In genomic region chr16:96488038-96488437, GRCm38 (mm10) we compare ENCODE assay signal across 25 mouse cellular contexts. TPM values are rescaled to one million over a fixed set of nuclear protein-coding genes. Genes with fewer than 3 reads are reported as not detected.
DNase-seq lines count a peak whose midpoint lies in the region; ATAC-seq and TF ChIP-seq lines count a peak whose summit lies in the region.
"Had no signal": no experiment of that assay in that cellular context is flagged by ENCODE, and none has a peak within 500 bp of the region (broad histone marks: within the 10 kb centered on the region; RNA-seq: fewer than 3 reads in every experiment).

No protein-coding gene starts in this region.

- H3K9ac ChIP-seq in kidney, embryonic 15.5 days, result no peak overlapping the region
- H3K9ac ChIP-seq in kidney, postnatal 0 days (ENCODE audit: low read depth, low read length), result no peak overlapping the region
- H3K9ac ChIP-seq in kidney, embryonic 14.5 days (ENCODE audit: low read depth, low read length), result no peak overlapping the region
- H3K9ac ChIP-seq in midbrain, embryonic 15.5 days, result no peak overlapping the region
- no peak overlapping the region for H3K9ac ChIP-seq in midbrain, embryonic 11.5 days (ENCODE audit: low read length)
- H3K9ac ChIP-seq in neural tube, embryonic 15.5 days (replicated peaks), result no peak overlapping the region
- H3K9ac ChIP-seq: embryonic facial prominence, embryonic 12.5 days; embryonic facial prominence, embryonic 15.5 days; forebrain, embryonic 12.5 days had no signal

- no peaks in the 10 kb centered on the region for H3K9me3 ChIP-seq in kidney, embryonic 15.5 days (replicated peaks)
- no peaks in the 10 kb centered on the region for H3K9me3 ChIP-seq in kidney, postnatal 0 days (replicated peaks; ENCODE audit: low read length)
- H3K9me3 ChIP-seq in kidney, embryonic 14.5 days (ENCODE audit: control insufficient read depth, low read length), result no peaks in the 10 kb centered on the region
- H3K9me3 ChIP-seq in midbrain, embryonic 15.5 days, result no peaks in the 10 kb centered on the region
- no peaks in the 10 kb centered on the region for H3K9me3 ChIP-seq in midbrain, embryonic 11.5 days (ENCODE audit: control insufficient read depth, low read length)
- H3K9me3 ChIP-seq in neural tube, embryonic 15.5 days (replicated peaks), result no peaks in the 10 kb centered on the region
- H3K9me3 ChIP-seq: embryonic facial prominence, embryonic 12.5 days; embryonic facial prominence, embryonic 15.5 days; forebrain, embryonic 10.5 days; forebrain, embryonic 12.5 days had no signal

- H3K27me3 ChIP-seq in kidney, embryonic 15.5 days, result no peaks in the 10 kb centered on the region
- no peaks in the 10 kb centered on the region for H3K27me3 ChIP-seq in kidney, postnatal 0 days (ENCODE audit: insufficient read depth, low read length)
- no peaks in the 10 kb centered on the region for H3K27me3 ChIP-seq in kidney, embryonic 14.5 days (ENCODE audit: control insufficient read depth, insufficient read depth, low read length)
- H3K27me3 ChIP-seq in midbrain, embryonic 15.5 days (replicated peaks), result no peaks in the 10 kb centered on the region
- H3K27me3 ChIP-seq in midbrain, embryonic 11.5 days (ENCODE audit: control insufficient read depth, insufficient read depth, low read length), result no peaks in the 10 kb centered on the region
- no peaks in the 10 kb centered on the region for H3K27me3 ChIP-seq in neural tube, embryonic 15.5 days (replicated peaks)
- H3K27me3 ChIP-seq: embryonic facial prominence, embryonic 12.5 days; embryonic facial prominence, embryonic 15.5 days; forebrain, embryonic 12.5 days had no signal

- 0 out of 2 replicates have a peak, but pooled peaks cover 7% of the 10 kb centered on the region for H3K4me1 ChIP-seq in kidney, embryonic 15.5 days
- no peaks in the 10 kb centered on the region for H3K4me1 ChIP-seq in kidney, postnatal 0 days (replicated peaks; ENCODE audit: insufficient read depth, low read length)
- 0 out of 2 replicates have a peak, but pooled peaks cover 2% of the 10 kb centered on the region for H3K4me1 ChIP-seq in kidney, embryonic 14.5 days (ENCODE audit: control insufficient read depth, insufficient read depth, low read length)
- peaks cover 14% of the 10 kb centered on the region; the same call in 1 of the 2 replicates for H3K4me1 ChIP-seq in midbrain, embryonic 15.5 days
- no peaks in the 10 kb centered on the region for H3K4me1 ChIP-seq in midbrain, embryonic 11.5 days (ENCODE audit: control insufficient read depth, insufficient read depth, low read length)
- H3K4me1 ChIP-seq in neural tube, embryonic 15.5 days, result peaks cover 17% of the 10 kb centered on the region; the same call in 1 of the 2 replicates
- H3K4me1 ChIP-seq: embryonic facial prominence, embryonic 12.5 days; embryonic facial prominence, embryonic 15.5 days; forebrain, embryonic 10.5 days had no signal

- ATAC-seq in kidney, embryonic 15.5 days (replicated peaks; ENCODE audit: low FRiP score), result peak; percentile 56
- 0 out of 2 replicates have a peak, but pooled peaks have one; percentile 49 for ATAC-seq in kidney, postnatal 0 days (replicated peaks; ENCODE audit: low FRiP score, low read depth)
- ATAC-seq in kidney, embryonic 14.5 days (ENCODE audit: low FRiP score, low TSS enrichment), result no peak
- ATAC-seq in midbrain, embryonic 15.5 days (replicated peaks), result no peak
- ATAC-seq in midbrain, embryonic 11.5 days (ENCODE audit: low FRiP score), result no peak
- no peak for ATAC-seq in neural tube, embryonic 15.5 days (ENCODE audit: low FRiP score)
- ATAC-seq: forebrain, embryonic 14.5 days; forebrain, embryonic 16.5 days had no signal

- no peak for TF ChIP-seq CTCF in kidney, postnatal 0 days (IDR thresholded peaks at IDR 0.05; ENCODE audit: low read depth)

- no peak overlapping the region for H3K4me3 ChIP-seq in kidney, embryonic 15.5 days (replicated peaks)
- H3K4me3 ChIP-seq in kidney, postnatal 0 days (replicated peaks; ENCODE audit: low read depth, low read length), result no peak overlapping the region
- H3K4me3 ChIP-seq in kidney, embryonic 14.5 days (ENCODE audit: low read length), result no peak overlapping the region
- H3K4me3 ChIP-seq in midbrain, embryonic 15.5 days, result no peak overlapping the region
- H3K4me3 ChIP-seq in midbrain, embryonic 11.5 days (ENCODE audit: low read depth, low read length), result no peak overlapping the region
- H3K4me3 ChIP-seq in neural tube, embryonic 15.5 days (replicated peaks), result no peak overlapping the region
- H3K4me3 ChIP-seq: embryonic facial prominence, embryonic 12.5 days; embryonic facial prominence, embryonic 15.5 days; erythroblast, embryonic 14.5 days; forebrain, embryonic 10.5 days; forebrain, embryonic 12.5 days had no signal

- H3K4me2 ChIP-seq in kidney, embryonic 15.5 days, result no peak overlapping the region
- H3K4me2 ChIP-seq in kidney, postnatal 0 days (ENCODE audit: low read length), result no peak overlapping the region
- H3K4me2 ChIP-seq in kidney, embryonic 14.5 days (replicated peaks; ENCODE audit: low read depth, low read length), result no peak overlapping the region
- H3K4me2 ChIP-seq in midbrain, embryonic 15.5 days, result no peak overlapping the region
- H3K4me2 ChIP-seq in midbrain, embryonic 11.5 days, result no peak overlapping the region
- H3K4me2 ChIP-seq in neural tube, embryonic 15.5 days, result no peak overlapping the region
- H3K4me2 ChIP-seq: embryonic facial prominence, embryonic 12.5 days; embryonic facial prominence, embryonic 15.5 days; forebrain, embryonic 12.5 days had no signal

- no peaks in the 10 kb centered on the region for H3K36me3 ChIP-seq in kidney, embryonic 15.5 days
- no peaks in the 10 kb centered on the region for H3K36me3 ChIP-seq in kidney, postnatal 0 days (ENCODE audit: insufficient read depth, low read length)
- no peaks in the 10 kb centered on the region for H3K36me3 ChIP-seq in kidney, embryonic 14.5 days (ENCODE audit: control insufficient read depth, insufficient read depth, low read length)
- no peaks in the 10 kb centered on the region for H3K36me3 ChIP-seq in midbrain, embryonic 15.5 days (replicated peaks)
- H3K36me3 ChIP-seq in midbrain, embryonic 11.5 days (ENCODE audit: control insufficient read depth, insufficient read depth, low read length), result no peaks in the 10 kb centered on the region
- no peaks in the 10 kb centered on the region for H3K36me3 ChIP-seq in neural tube, embryonic 15.5 days
- H3K36me3 ChIP-seq: embryonic facial prominence, embryonic 12.5 days; embryonic facial prominence, embryonic 15.5 days; forebrain, embryonic 10.5 days; forebrain, embryonic 12.5 days had no signal

- 59% methylated on average over 5 of the region's 5 CpGs for WGBS in kidney, embryonic 15.5 days
- 61% methylated on average over 5 of the region's 5 CpGs for WGBS in kidney, postnatal 0 days
- 56% methylated on average over 5 of the region's 5 CpGs for WGBS in kidney, embryonic 14.5 days
- 80% methylated on average over 5 of the region's 5 CpGs for WGBS in midbrain, embryonic 15.5 days
- 87% methylated on average over 5 of the region's 5 CpGs for WGBS in midbrain, embryonic 11.5 days
- 69% methylated on average over 5 of the region's 5 CpGs for WGBS in neural tube, embryonic 15.5 days

- no peak for DNase-seq in kidney, adult 18-20 months
- DNase-seq in kidney, postnatal 0 days (ENCODE audit: low spot score), result peak; percentile 45
- no peak for DNase-seq in midbrain, embryonic 11.5 days (ENCODE audit: low spot score, missing footprints)
- DNase-seq in neural tube, embryonic 10.5 days (ENCODE audit: extremely low spot score, low spot score), result no peak
- DNase-seq: adrenal gland, adult 2 months; adrenal gland, postnatal 10 days; adrenal gland, postnatal 25 days; cerebellum, adult 11 months; cerebellum, adult 18-20 months; cerebellum, adult 8-10 months; cerebellum, adult 9-11 months; cerebellum, postnatal 14 days; cerebellum, postnatal 36 days; embryo, embryonic 11 days had no signal

- no peak overlapping the region for H3K27ac ChIP-seq in kidney, embryonic 15.5 days
- H3K27ac ChIP-seq in kidney, postnatal 0 days, result no peak overlapping the region
- H3K27ac ChIP-seq in kidney, embryonic 14.5 days (ENCODE audit: low read depth, low read length), result no peak overlapping the region
- 0 out of 2 replicates have a peak overlapping the region, but pooled peaks have one; percentile 51 for H3K27ac ChIP-seq in midbrain, embryonic 15.5 days
- no peak overlapping the region for H3K27ac ChIP-seq in midbrain, embryonic 11.5 days (ENCODE audit: low read depth, low read length)
- peak overlapping the region; percentile 54; the same call in 1 of the 2 replicates for H3K27ac ChIP-seq in neural tube, embryonic 15.5 days (replicated peaks)
- H3K27ac ChIP-seq: embryonic facial prominence, embryonic 12.5 days; embryonic facial prominence, embryonic 15.5 days; forebrain, embryonic 10.5 days; forebrain, embryonic 12.5 days had no signal

RNA-seq across cellular contexts. Expression of gene Pcp4, which starts 20.6 kb away (rescaled TPM):
- polyA plus RNA-seq in kidney, embryonic 15.5 days (2015; fragmentation: Nextera tagmentation; extraction: Ambion mirVana), result 82.6 and 86.0 TPM in 2 replicates
- 96.9 and 102 TPM in 2 replicates for polyA plus RNA-seq in kidney, postnatal 0 days (2015; fragmentation: Nextera tagmentation; extraction: Ambion mirVana)
- polyA plus RNA-seq in kidney, embryonic 14.5 days (2014; fragmentation: Nextera tagmentation; extraction: Ambion mirVana), result 80.1 and 94.9 TPM in 2 replicates
- polyA plus RNA-seq in midbrain, embryonic 15.5 days (2015; fragmentation: Nextera tagmentation; extraction: Ambion mirVana), result 386 and 419 TPM in 2 replicates
- polyA plus RNA-seq in midbrain, embryonic 11.5 days (2014; fragmentation: Nextera tagmentation; extraction: Ambion mirVana), result 3.1 and 4.0 TPM in 2 replicates
- 446 and 482 TPM in 2 replicates for polyA plus RNA-seq in neural tube, embryonic 15.5 days (2015; fragmentation: Nextera tagmentation; extraction: Ambion mirVana)
- polyA plus RNA-seq: adrenal gland, adult 2 months; erythroblast, embryonic 14.5 days had no signal

RNA-seq across cellular contexts. Expression of gene Itgb2l, which starts 44.6 kb away (rescaled TPM):
- polyA plus RNA-seq in kidney, embryonic 15.5 days (2015; fragmentation: Nextera tagmentation; extraction: Ambion mirVana), result 0.58 and 0.91 TPM in 2 replicates
- polyA plus RNA-seq in kidney, postnatal 0 days (2015; fragmentation: Nextera tagmentation; extraction: Ambion mirVana), result 0.41 and 0.79 TPM in 2 replicates
- polyA plus RNA-seq in kidney, embryonic 14.5 days (2014; fragmentation: Nextera tagmentation; extraction: Ambion mirVana), result 0.51 and 1.3 TPM in 2 replicates
- polyA plus RNA-seq in midbrain, embryonic 15.5 days (2015; fragmentation: Nextera tagmentation; extraction: Ambion mirVana), result 0.10 TPM in 1 of 2 replicates, not detected in the other
- not detected in 2 replicates for polyA plus RNA-seq in midbrain, embryonic 11.5 days (2014; fragmentation: Nextera tagmentation; extraction: Ambion mirVana)
- polyA plus RNA-seq in neural tube, embryonic 15.5 days (2015; fragmentation: Nextera tagmentation; extraction: Ambion mirVana), result 0.10 and 0.42 TPM in 2 replicates
- polyA plus RNA-seq: adrenal gland, adult 2 months; erythroblast, embryonic 14.5 days; forebrain, embryonic 10.5 days; forebrain, embryonic 12.5 days; forebrain, embryonic 16.5 days had no signal

Comparison
In these comparisons a context has a peak if more than half of its experiments do, and no peak if none do; other contexts are left out.
1. ATAC-seq: peak in kidney, embryonic 15.5 days (single experiment) and kidney, postnatal 0 days (single experiment); none in kidney, embryonic 14.5 days (single experiment), midbrain, embryonic 15.5 days (single experiment), midbrain, embryonic 11.5 days (single experiment) and neural tube, embryonic 15.5 days (single experiment).
2. H3K27ac ChIP-seq: peak in midbrain, embryonic 15.5 days (single experiment) and neural tube, embryonic 15.5 days (single experiment); none in kidney, embryonic 15.5 days (single experiment), kidney, postnatal 0 days (single experiment), kidney, embryonic 14.5 days (single experiment) and midbrain, embryonic 11.5 days (single experiment).
3. RNA of gene Pcp4, which starts 20.6 kb away (polyA plus RNA-seq): 446 to 482 TPM in neural tube, embryonic 15.5 days, 386 to 419 TPM in midbrain, embryonic 15.5 days, 96.9 to 102 TPM in kidney, postnatal 0 days, 82.6 to 86.0 TPM in kidney, embryonic 15.5 days and 80.1 to 94.9 TPM in kidney, embryonic 14.5 days; 3.1 to 4.0 TPM in midbrain, embryonic 11.5 days; every median in the first group is over 10 times any median in the second.